Mouse (Mus musculus) embryo, embryonic 11.5 days (tissue): ENCODE measurements at regions not wholly inside any gene's neighbourhood (a gene's known extent, or its start where the extent isn't known, plus 50 kb on each side); places are given as distances from the start of the nearest gene placed in this dataset.

Experiments
- DNase-seq: peaks from one replicate; pipeline ENCODE4 v3.0.0-alpha.2; 2012; ENCODE audit warnings: low read depth, low spot score

DNA sequence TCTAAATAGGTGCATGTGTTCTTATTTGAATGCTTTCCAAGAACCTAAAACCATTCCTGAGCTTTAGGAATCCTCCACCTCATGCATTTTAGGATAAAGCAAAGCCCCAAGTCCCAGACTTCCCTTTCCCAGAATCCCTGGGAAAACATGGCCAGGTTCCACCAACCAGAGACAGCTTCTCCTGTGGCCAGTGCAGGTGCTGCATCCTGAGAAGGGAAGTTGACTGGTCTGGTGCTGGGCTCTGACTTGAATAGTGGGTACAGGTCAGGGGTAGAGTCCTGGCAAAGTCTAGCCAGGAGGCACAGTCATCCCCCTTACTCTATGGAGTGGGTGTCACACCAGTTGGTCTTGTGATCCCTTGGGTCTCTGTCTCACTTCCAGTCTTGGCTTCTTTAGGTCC lies 166.6 kb upstream of the Agap1 start:
- no peak for DNase-seq

DNA sequence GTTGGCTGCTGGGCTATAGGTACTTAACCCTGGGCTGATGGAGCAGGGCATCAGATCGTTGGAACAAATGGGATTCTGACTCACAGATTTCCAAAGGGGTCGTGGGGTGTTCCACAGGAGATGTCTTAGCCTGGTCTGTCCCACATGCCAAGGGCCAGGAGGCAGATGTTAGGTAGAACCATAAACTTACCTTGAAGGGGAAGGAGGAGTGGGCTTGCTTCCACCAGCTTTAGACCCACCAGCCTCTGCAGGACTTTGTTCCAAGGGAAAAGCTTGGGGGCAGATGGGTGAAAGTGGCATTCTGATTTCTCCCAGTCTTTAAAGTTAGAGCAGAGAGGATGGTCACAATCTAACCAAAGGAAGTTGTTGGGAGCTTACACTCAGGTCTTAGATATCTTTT lies 165.7 kb upstream of the Agap1 start:
- DNase-seq = no peak

DNA sequence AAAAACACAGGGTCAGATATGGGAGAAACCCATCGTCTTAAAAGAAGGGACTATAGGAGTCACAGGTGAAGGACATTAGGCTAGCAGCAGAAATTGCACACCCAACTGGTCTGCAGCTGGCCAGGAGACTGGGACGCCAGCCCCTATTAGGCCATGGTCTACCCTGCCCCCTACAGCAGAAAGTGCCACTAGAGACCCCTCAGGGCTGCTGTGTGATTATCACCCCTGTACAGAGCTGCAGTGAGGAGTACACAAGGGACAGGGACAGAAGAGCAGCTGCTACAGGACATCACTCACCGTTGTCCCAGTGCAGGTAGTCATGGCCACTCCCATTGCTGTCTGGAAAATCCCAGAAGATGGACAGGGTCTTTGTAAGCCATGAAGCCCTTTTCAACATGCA lies 157.9 kb upstream of the Agap1 start:
- no peak for DNase-seq

DNA sequence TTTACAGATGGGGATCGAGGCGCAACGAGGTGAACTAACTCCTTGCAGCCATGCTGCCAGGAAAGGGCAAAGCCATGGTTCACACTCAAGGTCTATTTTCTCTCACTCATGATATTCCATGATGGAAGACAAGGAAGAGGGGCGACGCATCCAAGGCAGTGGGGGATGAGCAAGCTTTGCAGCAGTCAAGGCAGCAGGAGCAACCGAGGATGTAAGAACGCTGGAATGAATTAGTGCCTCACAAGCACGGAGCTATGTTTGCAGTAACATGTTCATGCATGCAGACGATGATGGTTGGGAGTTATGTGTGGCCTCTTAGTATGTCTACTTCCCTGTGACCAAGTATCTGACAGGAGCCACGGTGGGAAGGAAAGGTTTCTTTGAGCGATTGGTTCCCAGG lies 156.8 kb upstream of the Agap1 start:
- DNase-seq = no peak

DNA sequence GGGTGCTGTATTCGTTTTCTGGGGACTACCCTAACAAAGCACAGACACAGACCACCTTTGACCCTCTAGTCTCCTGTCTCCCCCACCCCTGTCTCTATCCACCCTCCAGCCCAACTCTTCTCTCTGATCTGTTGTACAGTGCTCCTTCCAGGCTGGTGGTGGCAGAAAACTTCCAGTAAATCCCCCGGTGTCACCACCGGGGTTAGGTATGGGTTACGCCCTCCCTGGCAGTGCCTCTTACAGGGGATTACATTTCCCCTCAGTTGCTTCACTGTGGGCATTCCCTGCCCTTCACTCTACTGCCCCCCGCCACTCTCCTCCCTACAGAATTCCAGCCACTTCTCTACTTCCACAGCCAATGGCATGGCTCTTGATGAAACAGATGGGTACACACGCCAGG lies 153.5 kb upstream of the Agap1 start:
- DNase-seq = no peak

DNA sequence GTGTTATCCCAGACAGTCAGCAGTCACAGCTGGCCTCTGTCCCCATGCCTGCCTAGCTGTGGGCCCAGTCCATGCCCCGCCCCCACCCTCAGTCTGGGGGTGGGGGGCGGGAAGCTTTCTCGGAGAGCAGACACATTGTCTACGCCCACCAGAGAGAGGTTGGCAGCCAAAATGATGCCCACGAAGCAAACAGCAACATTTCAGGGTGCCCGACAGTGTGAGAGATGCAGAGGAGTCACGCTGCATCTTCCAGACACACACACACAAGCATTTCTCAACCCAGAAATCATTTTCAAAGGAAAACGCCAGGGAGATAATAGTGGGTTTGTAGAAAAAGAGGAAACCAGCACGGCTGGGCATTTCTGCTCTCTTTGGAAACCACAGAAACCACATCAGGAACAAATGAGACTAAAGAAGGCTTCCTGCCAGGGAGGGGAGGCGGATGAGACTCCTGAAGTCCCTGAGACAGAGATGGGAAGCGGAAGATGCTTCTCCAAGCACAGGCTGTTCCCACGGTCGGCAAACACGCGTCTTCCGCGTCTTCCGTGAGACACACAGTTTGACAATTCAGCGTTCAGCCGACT lies 152.1 kb upstream of the Agap1 start:
- no peak for DNase-seq

DNA sequence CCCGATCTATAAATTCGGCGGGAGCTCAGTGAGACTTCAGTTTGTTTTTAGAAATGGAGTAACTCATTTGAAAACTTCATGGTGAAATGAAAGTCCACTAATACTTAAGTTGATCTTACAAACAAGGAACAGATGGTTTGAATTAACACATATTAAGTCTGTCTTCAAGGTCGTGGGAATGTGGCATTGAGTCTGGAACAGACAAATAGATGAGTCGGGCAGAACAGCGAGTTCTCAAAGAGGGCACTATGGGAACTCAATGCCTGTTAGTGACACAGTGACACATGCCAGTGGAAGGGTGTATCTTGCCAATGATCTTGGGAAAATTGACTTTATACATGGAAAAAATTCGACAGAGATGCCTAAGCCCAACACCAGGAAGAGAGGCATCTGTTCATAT lies 149.4 kb upstream of the Agap1 start:
- DNase-seq = no peak

DNA sequence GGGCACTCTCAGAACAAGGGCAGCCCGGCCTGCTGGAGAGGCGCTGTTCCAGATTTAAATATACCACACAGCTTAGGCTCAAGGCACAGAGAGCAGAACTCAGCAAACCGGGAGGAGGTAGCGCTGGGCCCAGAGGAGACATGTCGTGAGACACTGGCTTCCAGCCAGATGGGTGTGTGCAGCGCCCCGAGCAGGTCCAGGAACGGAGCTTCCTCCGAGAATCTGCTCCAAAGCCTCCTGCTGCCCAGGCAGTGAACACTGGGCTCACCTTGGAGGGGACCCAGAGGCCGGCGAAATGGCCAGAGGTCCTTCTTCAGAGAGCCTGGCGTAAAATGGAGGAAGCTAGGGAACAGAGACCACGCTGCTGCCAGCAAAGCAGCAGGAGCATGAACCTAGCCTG lies 145.8 kb upstream of the Agap1 start:
- no peak for DNase-seq

DNA sequence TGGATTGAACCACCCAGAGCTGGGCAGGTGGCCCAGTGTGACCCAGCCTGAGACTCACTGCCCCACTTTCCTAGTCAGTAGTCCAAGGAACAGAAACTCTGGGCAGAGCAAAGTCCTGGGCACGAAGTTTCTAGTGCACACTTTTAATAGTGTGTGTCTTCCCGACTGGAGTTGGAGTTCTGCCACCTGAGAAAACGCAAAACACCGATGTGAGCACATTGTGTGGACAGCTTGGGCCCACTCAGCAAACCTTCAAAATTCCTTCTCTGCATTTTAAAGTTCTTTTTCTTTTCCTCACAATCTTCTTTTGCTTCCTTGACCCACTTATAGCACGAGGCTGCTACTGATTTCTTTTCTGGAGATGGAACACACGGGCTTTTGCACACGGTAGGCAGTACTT lies 141.5 kb upstream of the Agap1 start:
- no peak for DNase-seq

DNA sequence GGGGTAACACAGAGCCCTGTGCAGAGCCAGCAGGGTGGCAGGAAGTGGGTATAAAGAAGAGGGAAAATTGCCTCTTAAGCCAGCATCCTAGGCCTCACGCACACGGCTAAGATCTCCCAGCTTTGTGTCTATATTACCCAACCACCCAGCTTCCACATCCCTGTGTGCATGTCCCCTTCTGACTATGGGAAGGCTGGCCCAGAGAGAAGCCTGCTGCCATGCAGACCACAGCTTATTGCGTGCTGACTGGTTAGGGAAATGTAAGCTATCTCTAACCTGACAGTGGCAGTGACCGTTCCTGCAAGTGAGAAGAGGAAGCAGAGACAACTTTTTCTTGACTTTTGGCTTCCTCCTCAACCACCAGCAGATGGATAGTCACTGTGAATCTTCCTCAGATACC lies 136.7 kb upstream of the Agap1 start:
- no peak for DNase-seq

DNA sequence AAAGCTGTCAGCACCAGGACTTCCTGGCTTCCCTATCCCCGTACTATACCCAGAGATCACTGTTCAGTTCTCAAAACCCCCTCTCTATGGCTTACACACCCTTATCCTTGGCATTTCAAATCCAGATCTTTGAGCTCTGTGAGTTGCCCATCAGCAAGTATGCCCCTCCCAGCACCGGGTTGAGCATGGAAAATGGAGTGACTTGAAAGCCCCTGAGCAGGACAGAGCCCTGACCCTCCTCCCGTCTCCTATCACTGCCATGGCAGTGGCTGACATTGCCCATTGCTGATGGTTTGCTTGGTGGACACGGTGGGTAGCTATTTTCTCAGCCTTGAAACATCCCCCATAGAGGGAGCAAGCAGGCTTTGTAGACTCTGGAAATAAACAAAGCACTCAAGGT lies 135.9 kb upstream of the Agap1 start:
- DNase-seq = no peak

DNA sequence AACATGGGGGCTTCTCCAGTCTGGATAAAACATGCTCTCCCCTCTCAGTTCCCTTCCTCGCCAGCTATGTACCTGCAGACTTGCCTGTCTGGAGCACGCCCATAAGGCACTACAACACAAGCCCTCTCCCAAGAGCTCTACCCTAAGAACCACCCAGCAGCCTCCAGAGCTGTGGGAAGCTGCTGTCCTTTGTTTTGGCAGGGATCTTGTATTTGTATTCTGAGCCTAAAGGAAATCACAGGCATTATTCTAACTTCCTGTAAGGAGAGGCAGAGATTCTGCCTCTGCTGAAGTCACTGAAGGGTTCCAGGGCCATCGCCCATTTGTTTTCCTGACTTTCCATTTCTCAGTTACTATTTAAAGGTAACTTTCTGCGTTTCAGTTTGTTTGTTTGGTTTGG lies 132.0 kb upstream of the Agap1 start:
- no peak for DNase-seq

DNA sequence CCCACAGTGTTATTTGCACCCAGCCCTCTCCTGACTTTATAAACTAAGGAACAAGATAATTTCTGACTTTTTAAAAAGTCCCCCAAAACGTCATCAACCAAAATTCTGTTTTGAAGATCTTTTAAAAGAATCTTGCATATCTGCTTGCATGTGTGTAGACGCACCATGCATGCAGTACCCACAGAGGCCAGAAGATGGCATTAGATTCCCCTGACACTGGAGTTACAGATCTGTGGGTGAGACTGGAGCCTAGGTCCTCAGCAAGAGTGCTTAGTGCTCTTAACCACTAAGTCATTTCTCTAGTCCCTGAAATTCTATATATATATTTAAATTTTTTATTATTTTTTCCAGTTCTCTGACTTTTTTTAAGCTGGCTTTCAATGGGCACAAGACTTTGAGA lies 131.5 kb upstream of the Agap1 start:
- DNase-seq = peak; percentile 13

DNA sequence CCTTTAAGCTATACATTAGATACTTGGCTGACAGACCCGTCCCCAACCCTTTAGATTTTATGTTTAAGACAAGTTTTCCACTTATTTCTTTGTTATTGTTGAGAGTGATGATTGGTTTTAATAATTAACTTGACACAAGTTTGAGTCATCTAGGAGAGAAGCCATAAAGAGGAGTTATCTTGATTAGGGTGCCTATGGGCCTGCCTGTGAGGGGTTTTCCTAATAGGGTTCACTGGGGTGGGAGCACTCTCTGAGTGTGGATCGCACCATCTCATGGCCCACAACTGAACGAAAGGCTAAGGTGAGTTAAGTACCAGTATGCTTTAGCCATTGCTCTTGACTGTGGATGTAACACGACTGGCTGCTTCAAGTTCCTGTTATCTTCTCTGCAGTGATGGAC lies 123.3 kb upstream of the Agap1 start:
- no peak for DNase-seq

DNA sequence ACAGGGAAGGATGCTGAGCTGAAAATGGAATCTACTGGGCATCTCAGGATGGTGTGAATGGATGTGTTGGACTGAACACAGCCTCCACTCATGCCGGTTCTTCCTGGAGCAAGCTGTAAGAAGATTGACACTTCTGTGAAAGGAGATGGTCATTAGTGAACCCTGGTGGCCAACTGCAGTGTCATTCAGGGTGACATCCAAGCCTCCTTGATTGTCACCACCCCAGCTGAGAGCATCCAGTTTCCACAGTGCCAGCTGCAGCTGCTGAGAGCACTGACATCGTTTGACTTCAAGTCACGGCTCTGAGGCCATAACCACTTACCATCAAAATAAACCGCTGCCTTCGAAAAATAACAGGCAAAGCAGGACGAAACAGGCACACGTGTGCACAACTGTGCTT lies 121.9 kb upstream of the Agap1 start:
- DNase-seq = no peak

DNA sequence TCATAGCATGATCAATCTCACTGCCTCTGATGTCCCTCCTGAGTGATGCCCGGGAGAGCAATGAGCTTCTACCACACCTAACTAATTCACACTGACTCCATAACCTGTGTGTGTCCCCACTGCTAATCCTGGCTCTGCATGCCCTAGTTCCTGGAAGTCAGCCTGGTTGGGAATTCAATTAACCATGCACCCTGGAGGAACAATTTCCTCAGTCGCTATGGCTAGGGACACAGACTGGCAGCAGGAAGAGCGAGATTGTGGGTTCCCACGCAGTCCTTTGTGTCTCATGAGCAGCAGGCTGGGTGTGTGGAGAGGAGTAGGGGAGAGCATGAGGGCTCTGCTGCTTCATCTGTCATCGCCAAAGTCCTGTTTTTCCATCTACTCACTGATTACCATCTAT lies 116.7 kb upstream of the Agap1 start:
- DNase-seq = no peak

DNA sequence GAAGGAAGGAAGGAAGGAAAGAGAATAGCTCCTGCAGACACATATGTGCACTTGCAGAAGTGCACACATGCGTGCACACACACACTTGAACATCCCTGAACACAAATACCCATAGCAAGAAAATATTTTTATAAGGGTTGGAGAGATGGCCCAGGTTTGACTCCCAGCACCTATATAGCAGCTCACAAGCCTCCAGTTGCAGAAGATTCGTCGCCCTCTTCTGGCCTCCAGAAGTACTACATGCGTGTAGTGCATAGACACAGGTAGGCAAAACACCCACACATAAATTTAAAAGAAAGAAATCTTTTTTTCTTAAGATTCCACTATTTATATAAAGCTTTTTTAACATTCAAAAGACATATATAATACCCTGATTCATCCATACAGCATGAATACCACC lies 111.8 kb upstream of the Agap1 start:
- no peak for DNase-seq

DNA sequence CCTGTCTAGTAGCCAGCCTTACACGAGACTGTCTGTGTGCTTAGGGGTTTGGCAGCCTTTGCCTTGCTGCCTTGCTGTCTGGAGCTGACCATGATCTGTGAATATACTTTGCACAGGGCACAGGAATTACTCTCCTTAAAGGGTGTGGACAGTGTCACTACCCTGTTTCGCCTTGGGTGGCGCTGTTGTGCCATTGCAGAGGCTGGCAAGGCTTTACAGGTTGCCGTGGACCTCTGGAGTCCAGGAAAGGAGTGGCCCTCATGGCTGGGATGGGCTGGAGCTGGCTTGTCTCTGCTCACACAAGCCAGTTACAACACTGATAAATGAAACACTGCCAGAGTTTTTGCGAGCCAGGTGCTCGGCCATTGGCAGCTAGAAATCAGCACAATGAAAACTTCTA lies 110.1 kb upstream of the Agap1 start:
- DNase-seq = no peak

DNA sequence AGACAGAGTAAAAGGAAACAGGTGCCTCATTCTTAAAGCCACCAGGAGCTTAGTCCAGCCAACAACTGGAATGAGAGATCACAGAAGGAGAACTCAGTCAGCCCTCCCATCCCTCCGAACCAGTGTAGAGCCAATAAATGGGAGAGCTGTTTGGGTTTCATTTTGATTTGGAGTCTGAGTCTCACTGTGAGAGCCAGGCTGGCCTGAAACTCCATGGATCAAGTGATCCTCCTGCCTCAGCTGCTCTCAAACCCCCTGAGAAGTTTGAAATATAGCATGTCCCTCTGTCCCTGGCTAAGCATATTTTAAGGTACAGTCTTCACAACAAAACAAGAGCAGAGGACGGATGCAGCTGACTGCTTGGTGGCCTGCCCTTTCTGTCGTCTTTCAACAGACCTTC lies 107.3 kb upstream of the Agap1 start:
- no peak for DNase-seq

DNA sequence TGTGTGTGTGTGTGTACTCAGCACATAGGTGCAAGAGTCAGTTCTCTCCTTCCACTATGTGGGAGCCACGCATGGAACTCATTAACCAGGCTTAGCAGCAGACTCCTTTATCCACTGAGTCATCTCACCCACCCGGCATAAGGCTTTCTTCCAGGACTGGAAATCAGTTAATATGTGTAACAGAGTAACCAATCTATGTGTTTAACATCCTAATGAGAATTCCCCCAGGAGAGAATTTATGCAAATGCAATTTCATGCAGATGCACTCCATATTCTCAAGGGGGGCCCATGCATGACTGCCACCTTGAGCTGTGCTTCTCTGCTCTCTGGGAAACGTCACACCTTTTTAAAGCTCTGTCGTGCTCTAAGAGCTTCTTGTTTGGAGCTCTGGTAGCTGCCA lies 101.7 kb upstream of the Agap1 start:
- DNase-seq = no peak

DNA sequence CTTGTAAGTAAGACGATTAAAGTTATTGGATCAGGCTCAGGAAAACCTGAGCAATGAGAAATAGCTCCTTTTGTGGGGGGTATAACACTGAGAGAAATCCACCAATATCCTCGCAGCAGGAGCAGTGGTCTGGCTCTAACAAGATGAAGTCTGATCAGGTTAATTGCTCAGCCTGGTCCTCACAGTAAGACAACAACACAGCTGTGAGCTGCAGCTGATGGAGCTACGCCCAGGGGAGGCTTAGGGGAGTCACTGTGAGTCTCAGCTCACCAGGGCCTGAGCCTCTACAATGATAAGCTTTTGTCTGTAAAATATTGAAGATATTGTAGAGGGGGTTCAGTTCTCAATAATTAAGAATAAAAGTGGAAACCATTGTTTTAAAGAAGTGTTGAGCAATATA lies 95.3 kb upstream of the Agap1 start:
- DNase-seq = no peak

DNA sequence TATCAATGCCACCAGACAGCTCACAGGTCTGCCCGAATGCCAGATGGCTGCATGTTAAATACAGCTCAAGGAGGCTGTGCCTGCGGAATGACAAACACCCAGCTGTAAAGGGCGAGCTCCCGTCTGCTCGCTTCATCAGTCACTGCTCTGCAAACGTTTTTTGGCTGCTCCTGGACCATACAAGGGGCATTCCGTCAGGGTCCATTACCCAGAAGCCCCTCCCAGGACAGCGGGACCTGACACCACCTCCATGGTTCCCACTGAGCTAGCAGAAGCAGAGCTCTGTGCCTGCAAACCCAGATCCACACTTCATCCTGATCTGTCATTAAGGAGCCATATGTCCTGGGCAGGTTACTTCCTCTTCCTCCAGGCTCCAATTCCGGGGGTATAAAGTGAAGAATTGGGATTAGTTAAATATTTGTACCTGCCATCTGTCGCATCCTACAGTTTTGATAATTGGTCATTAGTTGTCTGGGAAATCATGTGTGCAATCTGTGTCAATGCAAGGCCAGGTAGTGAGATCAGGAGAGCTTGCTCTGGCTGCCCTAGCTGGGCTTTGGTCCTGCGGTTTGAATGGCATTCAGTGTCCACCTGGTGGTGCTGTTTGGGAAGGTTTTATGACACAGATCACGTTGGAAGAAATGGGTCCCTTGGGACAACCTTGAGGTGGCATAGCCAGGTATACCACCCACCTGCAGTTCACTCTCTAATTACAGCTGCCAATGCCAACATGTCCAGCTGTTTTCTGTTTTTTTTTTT lies 89.9 kb upstream of the Agap1 start:
- no peak for DNase-seq

DNA sequence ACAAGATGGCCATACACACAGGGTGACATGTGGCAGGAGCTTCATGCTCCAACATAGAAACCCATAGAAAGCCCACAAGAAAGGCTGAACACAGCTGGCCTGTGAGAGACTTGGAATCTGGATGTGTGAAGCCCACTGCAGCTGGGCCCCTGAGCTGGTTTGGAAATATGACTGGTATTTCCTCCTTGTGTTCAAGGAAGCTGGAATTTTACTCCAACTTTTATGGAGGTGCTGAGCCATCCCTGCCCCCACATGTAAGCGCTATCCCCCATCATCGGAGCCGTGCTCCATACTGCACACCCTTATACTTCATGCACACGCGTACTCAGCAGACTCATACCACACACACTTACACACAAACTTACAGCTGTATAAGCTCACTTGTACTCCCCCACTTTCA lies 87.7 kb upstream of the Agap1 start:
- DNase-seq = no peak

DNA sequence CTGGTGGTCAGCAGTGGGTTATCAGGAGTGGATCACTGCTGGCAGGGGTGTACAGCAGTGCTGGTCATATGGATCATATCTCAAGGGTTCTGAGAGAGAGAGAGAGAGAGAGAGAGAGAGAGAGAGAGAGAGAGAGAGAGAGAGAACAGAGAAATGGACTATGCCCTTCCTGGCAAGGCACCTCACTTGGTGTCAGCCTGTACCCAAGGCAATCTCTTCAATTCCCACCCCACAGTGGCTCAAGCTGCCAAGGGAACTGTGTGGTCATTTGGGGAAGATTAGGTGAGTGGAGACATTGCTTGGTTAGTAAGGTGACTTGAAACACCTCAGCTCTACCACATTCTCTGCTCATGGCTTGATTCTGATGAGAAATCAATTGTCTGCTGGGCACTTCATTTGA lies 80.8 kb upstream of the Agap1 start:
- no peak for DNase-seq
